Mouse (Mus musculus) adrenal gland, adult 2 months (tissue): Measurements from ENCODE around the gene Tbc1d25. TPM values are rescaled to one million over a fixed set of nuclear protein-coding genes. Genes with fewer than 3 reads are reported as not detected.

ENCODE experiments used
- DNase-seq: peaks from one replicate; pipeline ENCODE4 v3.0.0; 2021
- polyA plus RNA-seq: library from polyadenylated mRNA; depleted of rRNA; stranded (reverse); fragments of >200 nt; gene quantifications from 2 replicates; pipeline ENCODE4 v1.2.3, GENCODE M21; 2012
- total RNA-seq, 2 experiments: library from RNA; stranded (reverse); gene quantifications; 2 replicates each; pipeline ENCODE4 v1.2.3; 2021

Gene Tbc1d25
- total and polyA plus RNA-seq, 3 experiments = 8.8 to 12.9 (median 9.6) TPM

DNA sequence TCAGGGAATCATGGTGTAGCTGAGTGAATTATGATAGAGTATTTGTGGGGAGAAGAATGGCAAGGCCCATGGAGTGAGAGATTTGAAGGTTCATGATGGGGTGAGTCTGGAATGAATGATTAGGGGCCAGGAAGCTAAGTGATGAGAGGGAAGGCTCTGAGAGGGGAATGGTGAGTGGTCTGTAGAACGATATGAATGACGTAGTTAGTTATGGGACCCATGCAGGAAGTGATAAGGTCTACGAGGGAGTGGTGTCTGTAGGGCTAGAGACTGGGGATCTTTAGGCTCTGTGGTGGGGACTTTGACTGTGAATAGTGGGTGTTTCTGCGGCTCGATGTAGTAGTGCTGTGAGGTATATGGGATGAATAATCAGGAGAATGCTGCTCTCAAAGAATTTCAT is 3.7 kb upstream of the Tbc1d25 start:
- DNase-seq = no peak

DNA sequence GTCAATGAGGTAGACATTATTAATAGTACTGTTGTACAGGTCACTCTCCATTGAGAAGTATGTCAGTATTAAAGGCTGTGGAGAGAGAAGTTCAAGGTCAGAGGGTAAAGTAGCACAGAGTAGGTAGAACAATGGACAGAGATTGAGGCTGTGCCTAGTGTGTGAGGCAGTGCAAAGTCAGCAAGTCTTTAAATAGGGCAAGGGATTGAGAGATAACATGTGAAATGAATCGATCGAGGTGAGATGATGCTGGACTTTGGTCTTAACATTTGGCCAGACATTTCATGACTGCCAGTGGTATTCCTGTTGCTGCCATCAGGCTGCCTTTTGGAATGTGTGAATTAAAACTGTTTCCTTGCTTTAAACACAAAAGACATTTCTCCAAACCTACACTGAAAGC is 2.9 kb upstream of the Tbc1d25 start:
- no peak for DNase-seq

DNA sequence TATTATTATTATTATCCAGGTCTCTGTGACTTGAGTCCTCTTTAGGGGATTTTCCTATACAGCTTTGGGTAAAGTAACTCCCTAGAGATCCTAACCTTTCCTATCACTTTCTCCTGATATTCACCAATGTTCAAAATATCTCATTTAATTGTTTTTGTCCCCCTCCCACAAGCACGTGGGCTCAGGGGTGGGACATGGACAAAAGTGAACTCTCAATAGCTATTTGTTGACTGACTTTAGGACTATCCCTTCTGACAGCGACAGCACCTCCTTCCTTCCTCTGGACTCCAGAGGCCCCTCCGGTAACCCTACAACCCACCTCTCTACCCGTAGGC is 845 bp downstream of the Tbc1d25 start:
- DNase-seq = no peak

DNA sequence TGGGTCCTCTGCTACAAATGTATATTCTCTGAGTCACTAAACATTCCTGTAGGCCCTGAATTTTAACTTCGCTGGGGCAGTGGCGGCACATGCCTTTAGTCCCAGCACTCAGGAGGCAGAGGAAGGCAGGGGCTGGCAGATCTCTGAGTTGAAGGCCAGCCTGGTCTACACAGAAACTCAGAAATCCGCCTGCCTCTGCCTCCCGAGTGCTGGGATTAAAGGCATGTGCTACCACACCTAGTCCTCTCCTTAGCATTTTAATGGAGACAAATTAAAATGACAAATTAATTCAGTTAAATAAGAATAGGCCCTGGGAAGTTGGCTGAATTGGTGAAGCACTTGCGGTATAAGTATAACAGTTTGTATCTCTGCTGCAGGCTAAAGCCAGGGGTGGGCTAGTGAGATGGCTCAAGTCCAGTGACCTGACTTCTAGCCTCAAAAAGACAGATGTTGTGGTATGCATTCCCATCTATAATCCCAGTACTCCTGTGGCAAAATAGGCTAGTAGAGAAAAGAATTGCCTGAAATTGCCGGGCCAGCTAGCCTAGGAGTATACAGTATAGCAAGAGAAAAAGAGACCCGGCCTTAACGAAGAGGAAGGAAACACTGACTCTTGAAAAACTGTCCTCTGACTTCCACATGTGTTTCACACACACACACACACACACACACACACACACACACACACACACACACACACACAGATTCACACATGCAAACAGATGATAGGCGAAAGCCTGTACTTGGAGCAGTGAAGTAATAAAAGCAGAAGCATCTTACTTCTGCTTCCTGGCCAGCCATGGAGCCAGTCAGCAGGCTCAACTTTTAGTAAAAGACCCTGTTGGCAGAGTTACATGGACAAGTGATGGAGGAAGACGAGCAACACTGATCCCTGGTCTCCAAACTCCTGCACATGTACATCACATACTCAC is 8.0 kb downstream of the Tbc1d25 start:
- no peak for DNase-seq

DNA sequence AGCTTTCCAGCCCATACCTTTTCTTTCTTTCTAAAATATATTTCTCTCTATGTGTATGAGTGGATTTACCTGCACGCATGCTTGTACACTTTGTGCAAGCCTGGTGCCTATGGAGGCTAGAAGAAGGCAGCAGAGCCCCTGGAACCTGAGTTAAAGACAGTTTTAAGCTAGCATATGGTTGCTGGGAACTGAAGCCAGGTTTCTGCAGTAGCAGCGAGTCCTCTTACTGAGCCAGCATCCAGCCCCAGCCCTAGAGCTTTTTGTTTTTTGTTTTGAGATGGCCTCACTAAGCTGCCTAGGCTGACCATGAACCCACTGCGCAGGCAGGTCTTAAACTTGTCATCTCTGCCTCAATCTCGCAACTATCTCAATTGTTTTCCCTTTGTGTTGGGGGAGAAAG is 11.5 kb downstream of the Tbc1d25 start:
- no peak for DNase-seq

DNA sequence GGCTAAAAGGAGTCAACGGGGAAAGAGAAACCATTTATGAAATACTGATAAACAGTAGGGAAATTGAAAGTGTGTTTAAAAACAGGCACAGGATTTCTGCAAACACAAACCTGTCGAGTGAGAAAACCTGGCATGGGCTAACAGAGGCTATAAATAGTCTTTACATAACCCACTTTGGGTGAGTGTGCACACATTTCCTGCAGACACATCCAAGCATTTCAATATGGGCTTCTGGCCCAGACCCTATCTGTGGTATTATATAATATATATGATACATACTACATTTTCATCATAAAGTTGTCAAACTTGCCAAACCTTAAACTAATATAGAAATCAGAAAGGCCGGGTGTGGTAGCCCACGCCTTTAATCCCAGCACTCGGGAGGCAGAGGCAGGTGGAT is 12.9 kb downstream of the Tbc1d25 start:
- no peak for DNase-seq

DNA sequence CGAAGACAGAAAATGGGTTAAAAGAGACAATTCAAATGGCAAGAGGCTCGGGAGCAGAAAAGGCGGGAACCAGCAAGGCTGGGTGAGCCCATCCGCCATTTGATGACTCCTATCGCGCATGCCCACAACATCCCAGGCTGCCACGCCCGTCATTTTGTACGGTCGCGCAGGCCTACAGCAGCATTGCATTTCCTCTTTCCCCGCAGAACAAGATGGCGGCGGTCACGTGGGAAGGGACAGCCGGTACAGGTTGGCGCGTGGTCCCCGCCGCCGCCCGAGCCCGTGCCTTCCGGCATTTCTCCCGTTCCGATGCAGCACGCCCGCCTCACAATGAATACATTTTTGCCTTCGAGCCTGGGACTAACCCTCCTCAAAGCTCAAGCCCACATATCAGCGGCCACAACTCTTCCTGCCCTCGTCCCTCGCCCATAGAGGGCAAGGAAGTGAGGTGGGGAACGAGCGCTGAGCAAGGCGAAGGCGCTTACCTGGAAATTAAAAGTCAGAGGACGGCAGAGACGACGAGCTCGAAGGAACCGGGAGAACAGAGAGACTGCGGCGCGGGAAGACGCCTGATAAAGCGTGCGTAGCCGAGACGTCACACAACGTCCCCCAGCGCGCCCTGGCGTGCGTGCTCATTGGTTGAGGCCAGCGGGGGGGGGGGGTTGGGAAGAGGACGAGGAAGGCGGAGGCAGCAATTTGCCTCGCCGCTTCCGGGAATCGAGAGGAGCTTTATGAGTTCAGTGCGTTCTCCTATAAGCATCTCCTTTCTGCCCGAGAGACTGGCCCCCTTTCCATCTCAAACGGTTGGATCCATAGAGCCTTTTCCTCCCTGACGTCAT is 30.6 kb downstream of the Tbc1d25 start, which contains the start of gene Rbm3:
TSS of gene Rbm3 (minus strand) at position 728 of the 839 bp plus-strand sequence.
- peak; percentile 89 for DNase-seq

DNA sequence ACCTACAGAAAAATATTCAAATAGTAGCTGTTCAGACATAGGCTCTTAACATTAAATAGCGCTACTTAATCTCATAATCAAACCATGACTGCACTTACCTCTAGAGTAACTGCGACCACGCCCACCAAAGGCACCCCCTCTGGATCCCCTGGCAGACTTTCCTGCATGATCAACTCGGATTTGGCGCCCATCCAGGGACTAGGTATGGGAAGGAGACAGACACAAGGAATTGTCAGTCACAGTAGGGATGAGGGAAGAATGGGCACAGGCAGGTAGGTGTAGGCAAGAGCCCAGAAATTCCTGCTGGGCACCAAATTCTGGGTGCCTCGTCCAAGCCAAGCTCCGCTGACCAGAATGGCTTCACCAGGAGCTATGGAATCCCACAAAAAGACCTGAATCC is 32.2 kb downstream of the Tbc1d25 start:
- DNase-seq = no peak

DNA sequence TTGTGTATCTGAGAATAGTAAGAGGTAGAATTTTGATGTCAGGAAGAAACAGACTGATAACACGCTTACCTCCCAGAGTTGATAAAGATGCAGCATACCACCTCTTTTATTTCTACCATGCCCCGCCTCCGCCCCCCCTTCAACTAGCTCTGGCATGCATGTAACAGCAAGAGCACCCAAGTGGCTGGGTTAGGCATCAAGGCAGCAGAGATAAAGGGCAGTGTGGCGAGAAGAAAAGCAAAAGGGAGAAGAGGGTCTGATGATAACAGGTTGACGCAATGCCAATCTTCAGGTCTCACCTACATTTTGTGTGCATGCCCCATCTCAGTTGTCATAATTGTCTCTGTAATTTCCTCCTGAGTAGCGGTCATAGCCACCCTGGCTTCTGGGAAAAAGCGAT is 33.0 kb downstream of the Tbc1d25 start:
- DNase-seq = no peak

DNA sequence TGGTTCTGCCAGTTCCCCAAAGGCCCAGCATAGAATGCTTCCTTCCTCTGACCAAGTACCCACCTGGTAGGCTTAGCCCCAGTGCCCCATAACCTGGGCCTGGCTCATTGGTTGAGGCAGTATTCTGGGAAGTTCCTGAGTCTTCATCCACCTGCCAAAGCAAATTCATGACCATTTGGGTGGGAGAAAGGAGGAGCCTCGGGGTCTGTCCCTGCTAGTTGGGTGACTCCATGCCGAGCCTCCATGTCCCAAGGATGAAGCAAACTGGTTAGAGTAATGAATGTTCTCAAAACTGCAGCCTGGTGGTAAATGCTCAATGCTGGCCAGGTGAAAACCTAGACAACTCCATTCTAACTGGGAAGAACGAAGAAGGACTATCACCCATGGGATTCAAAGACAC is 34.9 kb downstream of the Tbc1d25 start:
- DNase-seq = no peak

DNA sequence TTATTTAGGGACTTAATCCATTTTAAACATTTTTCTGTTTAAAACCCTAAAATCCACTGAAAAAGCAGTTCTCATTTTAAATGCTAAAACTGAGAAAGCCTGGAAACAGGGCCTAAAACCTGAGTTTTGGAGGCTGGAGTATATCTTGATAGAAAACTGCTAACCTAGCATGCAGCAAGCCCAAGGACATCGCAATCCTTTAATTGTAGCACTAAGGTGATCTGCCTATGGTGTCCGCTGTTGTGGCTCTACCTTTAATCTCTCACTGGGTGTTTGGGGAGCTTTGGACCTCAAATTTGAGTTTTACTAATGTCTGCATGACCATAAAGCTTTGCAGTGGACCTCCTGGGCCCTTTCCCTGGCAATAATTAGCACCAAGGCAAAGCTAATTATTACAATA is 35.5 kb downstream of the Tbc1d25 start:
- no peak for DNase-seq

DNA sequence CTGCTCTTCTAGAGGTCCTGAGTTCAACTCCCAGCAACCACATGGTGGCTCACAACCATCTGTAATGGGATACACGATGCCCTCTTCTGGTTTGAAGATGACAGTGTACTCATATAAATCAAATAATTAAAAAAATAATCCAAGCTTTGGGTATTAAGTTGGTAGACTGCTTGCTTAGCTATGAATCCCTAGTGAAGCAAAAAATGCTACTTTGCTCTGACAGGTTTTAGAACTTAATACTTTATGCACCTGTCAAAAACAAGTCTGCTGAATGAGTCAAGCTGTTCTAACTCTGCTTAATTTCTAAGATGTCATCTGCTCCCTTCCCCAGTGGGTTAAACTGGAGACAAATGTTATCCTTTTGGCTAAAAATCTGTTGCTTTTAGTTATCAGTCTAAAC is 36.5 kb downstream of the Tbc1d25 start:
- no peak for DNase-seq

DNA sequence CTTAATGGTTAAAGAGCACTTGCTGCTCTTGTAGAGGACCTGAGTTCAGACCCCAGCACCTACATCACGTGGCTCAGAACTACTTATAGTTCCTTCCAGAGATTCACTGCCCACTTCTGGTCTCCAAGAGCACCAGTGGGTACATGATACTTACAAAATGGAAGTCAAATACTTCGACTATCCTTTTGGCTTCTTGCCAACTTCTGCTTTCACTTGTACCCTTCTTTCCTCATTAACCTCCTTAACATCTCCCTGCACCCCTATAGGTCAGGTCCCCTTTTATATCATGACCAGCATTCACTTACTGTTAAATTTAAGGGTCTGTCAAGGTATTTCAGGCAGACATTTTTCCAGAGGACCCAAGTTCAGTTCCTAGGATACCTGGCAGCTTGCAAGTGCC is 40.1 kb downstream of the Tbc1d25 start:
- no peak for DNase-seq

DNA sequence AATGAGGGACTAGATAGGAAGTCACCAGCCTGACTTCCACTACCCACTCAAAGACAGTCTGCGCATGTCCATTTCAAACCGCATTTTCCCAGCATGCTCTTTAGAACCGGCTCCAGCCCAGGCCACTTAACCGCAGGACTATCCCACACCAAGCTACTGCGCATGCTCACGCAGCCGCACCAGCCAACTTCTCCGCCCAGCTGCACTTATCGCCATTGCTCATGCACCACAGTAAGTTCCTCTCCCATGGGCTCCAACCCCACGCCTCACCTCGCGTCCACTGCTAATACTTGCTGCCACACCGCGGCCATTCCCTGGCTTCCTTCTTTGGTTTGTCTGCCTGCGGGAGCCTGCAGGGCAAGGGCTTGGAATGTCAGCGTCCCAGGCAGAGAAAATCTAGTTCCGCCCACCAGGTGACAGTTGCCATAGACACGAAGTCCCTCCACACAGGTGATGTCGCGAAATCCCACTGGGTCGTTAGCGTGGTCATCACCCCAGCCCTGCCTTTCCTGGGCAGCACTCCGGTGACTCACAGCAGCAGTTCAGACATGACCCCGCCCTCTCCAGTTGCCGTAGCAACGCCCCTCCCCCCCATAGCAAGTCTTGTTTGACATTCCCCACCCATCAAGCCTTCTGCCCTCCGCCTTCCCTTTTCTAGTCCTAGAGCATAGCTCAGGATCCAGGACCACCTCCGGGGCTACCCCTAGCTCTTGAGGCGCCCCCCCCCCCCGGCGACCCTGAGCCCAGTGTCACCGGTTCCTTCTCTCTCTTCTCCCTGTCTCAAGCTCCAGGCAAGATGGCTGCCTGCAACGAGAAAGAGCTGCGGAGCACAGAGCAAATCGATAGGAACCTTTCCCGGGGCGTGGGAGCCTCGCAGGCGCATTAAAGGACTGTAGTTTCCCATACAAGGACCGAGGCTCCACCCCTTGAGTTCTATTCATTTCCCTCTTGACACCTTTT is 43.7 kb downstream of the Tbc1d25 start, which contains the start of gene Wdr13:
TSS of gene Wdr13 (minus strand) at position 876 of the 960 bp plus-strand sequence.
- DNase-seq = peak; percentile 92

DNA sequence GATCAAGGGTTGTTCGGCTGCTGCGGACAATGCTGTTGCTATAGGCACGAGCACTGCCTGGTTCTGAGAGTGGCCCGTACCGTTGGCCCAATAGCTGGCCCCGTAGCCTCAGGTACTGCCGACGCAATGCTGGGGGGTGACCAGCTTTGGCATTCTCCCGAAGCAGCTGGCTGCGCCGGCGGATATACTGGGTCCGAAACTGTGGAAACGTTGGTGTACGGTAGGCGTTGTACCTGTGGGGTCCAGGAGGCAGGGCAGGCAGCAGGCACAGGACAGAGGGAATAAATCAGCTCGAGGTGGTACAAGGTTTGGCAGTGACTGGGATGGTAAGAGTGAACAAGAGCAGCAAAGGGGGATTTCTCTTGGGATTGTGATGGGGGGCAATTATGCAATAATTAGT is 44.6 kb downstream of the Tbc1d25 start:
- no peak for DNase-seq

DNA sequence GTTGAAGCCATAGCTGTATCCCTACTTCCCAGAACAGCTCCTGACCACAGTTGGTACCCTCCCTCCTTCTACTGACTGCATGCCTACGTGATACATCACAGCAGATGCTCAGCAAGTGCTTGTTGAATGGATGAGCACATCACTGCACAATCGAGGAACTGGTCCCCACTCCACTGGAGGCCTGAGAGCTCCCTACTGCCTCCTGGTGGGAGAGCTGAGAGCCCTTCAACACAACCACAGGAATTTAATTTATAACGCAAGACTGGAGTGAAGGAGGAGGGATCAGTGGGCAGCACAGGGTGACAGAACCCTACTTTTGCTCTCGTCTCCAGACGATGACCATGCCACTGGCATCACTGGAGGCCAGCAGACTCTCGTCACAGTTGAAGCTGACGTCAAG is 50.7 kb downstream of the Tbc1d25 start:
- no peak for DNase-seq

DNA sequence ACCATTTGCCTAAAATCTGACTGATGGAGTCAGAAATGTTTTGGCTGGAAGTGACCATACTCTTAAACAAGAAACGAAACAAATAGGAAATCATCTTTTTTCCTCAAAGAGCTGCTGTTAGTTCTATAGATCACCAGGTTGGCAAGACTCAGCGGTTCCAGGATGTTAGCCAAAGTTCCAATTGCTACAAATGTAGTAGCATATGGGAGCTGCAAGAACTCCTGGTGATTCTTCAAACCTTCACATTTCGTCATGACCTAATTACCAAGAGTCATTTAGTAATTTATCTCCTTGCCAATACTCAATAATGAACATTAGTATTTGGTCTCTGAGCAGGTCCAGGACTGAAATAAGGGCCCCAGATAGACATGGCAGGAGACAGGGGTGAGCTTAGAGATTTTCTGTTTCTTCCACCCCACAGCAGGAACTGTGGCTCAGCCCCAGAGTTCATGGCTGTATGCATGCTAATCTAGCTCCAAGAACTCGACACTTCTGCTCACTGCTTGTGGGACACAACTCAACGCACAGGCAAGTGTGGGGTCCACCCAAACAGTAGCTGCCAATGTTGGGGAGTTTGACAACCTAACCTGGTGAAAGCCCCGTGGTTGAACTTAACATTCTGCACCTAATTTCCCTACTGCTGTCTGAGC is 52.0 kb downstream of the Tbc1d25 start:
- no peak for DNase-seq

DNA sequence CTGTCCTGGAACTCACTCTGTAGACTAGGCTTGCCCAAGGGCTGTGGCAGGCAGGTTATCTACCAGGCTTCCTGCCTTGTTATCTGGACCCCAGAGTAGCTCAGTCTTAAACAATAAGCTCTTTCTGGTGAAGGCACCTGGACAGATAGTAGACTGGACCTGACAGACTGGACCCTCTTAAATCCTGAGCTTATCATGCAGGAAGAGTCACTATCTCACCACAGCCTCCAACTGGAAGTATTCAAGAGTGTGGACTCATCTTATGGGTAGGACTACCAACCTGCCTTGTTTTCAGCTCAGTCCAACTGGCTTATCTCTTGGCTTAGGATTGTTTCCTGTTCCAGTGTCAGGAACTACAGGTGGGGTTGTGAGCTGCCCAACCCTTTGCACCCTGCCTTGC is 58.7 kb downstream of the Tbc1d25 start:
- no peak for DNase-seq

DNA sequence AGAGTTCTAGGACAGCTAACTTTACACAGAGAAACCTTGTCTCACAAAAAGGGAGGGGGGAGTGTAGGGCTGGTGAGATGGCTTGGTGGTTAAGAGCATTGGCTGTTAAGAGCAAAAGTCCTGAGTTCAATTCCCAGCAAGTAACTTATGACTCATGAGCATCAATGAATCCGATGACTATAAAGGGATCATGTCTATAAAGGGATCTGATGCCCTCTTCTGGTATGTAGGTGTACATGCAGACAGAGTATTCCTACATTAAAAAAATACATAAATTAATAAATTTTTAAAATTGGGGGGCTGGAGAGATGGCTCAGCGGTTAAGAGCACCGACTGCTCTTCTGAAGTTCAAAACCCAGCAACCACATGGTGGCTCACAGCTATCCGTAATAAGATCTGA is 60.7 kb downstream of the Tbc1d25 start:
- DNase-seq = no peak

DNA sequence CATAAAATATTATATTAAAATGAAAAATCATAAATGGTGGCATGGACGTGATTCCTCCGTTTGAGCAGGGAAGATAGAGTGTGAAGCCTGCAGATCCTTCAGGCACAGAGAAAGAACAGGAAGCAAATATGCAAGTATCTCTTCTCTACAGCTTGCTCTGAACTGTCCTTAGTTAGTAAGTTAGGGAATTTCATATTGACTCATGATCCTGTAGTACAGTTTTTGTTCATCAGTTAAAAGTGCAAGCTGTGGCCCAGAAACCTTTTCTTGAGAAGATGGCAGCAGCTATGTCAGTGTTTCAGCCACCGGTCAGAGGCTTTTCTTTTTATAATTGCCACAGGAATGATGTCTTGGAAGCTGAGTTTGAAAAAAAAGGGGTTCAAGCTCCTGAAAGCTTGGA is 71.0 kb downstream of the Tbc1d25 start:
- no peak for DNase-seq
